Mouse (Mus musculus) telencephalon, adult 2 months (tissue): ENCODE measurements around the gene Ttc13.
A peak's percentile ranks its signal among the peaks of the same experiment; 100 is the strongest.

Experiments
- DNase-seq: peaks from one replicate; pipeline ENCODE4 v3.0.0-alpha.2; 2011; ENCODE audit warnings: low read depth, low spot score

The Ttc13 gene

GRCm38 (mm10) chr8:124703526-124703925 is 18.3 kb downstream of the Ttc13 start:
- DNase-seq, result no peak

- peak; percentile 64 for DNase-seq
Observed at GRCm38 (mm10) chr8:124702183-124702582, 19.6 kb downstream of the Ttc13 start.

- no peak for DNase-seq
Observed at GRCm38 (mm10) chr8:124701023-124701422, 20.8 kb downstream of the Ttc13 start.

GRCm38 (mm10) chr8:124700271-124700670 is 21.5 kb downstream of the Ttc13 start:
- DNase-seq, result no peak

GRCm38 (mm10) chr8:124695424-124696100 is 26.2 kb downstream of the Ttc13 start:
- DNase-seq, result no peak

GRCm38 (mm10) chr8:124691706-124692105 is 30.1 kb downstream of the Ttc13 start:
- no peak for DNase-seq

- DNase-seq, result no peak
Observed at GRCm38 (mm10) chr8:124688899-124689298, 32.9 kb downstream of the Ttc13 start.

- no peak for DNase-seq
Observed at GRCm38 (mm10) chr8:124682218-124682617, 39.6 kb downstream of the Ttc13 start.

GRCm38 (mm10) chr8:124681792-124682157 is 40.0 kb downstream of the Ttc13 start:
- no peak for DNase-seq

- DNase-seq, result no peak
Observed at GRCm38 (mm10) chr8:124681077-124681791, 40.5 kb downstream of the Ttc13 start.

GRCm38 (mm10) chr8:124678246-124678645 is 43.5 kb downstream of the Ttc13 start:
- DNase-seq, result no peak

- peak; percentile 90 for DNase-seq
Observed at GRCm38 (mm10) chr8:124677486-124677885, 44.3 kb downstream of the Ttc13 start.

GRCm38 (mm10) chr8:124677078-124677477 is 44.7 kb downstream of the Ttc13 start:
- no peak for DNase-seq

- no peak for DNase-seq
Observed at GRCm38 (mm10) chr8:124676661-124677060, 45.1 kb downstream of the Ttc13 start.

GRCm38 (mm10) chr8:124672345-124672744 is 49.4 kb downstream of the Ttc13 start:
- DNase-seq, result no peak

- DNase-seq, result no peak
Observed at GRCm38 (mm10) chr8:124668798-124669197, 53.0 kb downstream of the Ttc13 start.

GRCm38 (mm10) chr8:124664414-124664813 is 57.4 kb downstream of the Ttc13 start:
- no peak for DNase-seq

GRCm38 (mm10) chr8:124663874-124664230 is 57.9 kb downstream of the Ttc13 start:
- no peak for DNase-seq

GRCm38 (mm10) chr8:124663112-124663873 is 58.5 kb downstream of the Ttc13 start, which contains the start of gene 2310022B05Rik:
TSS of gene 2310022B05Rik (minus strand) at chr8:124663369.
- DNase-seq, result peak; percentile 61

GRCm38 (mm10) chr8:124662446-124663111 is 59.2 kb downstream of the Ttc13 start:
- DNase-seq, result no peak

GRCm38 (mm10) chr8:124661781-124662180 is 60.0 kb downstream of the Ttc13 start:
- DNase-seq, result peak; percentile 84

- no peak for DNase-seq
Observed at GRCm38 (mm10) chr8:124658415-124658814, 63.4 kb downstream of the Ttc13 start.
